Mouse (Mus musculus) limb, embryonic 14.5 days (tissue): ENCODE results near the gene Nr2e3. TPM values are rescaled to one million over a fixed set of nuclear protein-coding genes. Genes with fewer than 3 reads are reported as not detected.

ENCODE experiments used
- ATAC-seq: fragments of 200-750 bp; cut with Nextera tagmentation; 2 replicates; pipeline ENCODE4 v1.8.0; 2017; ENCODE audit warnings: low read depth, moderate number of reproducible peaks, moderate TSS enrichment; ENCODE audit not compliant: low FRiP score
- DNase-seq: peaks from one replicate; pipeline ENCODE4 v3.0.0-alpha.2; 2015; ENCODE audit warnings: low spot score
- H3K27ac ChIP-seq: fragments of 300-500 bp; sonication (generic); replicated peaks from 2 replicates; pipeline ENCODE4 v1.5.1; 2014; ENCODE audit warnings: low read depth, mild to moderate bottlenecking, low read length, moderate library complexity, mixed read lengths
- H3K27me3 ChIP-seq: fragments of 300-500 bp; sonication (generic); 2 replicates; pipeline ENCODE4 v1.6.1; 2014; ENCODE audit warnings: low read length, mixed read lengths; ENCODE audit not compliant: control insufficient read depth, insufficient read depth
- H3K36me3 ChIP-seq: fragments of 300-500 bp; sonication (generic); 2 replicates; pipeline ENCODE4 v1.6.1; 2014; ENCODE audit warnings: mild to moderate bottlenecking, low read length, moderate library complexity, mixed read lengths; ENCODE audit not compliant: control insufficient read depth, insufficient read depth
- H3K4me1 ChIP-seq: fragments of 300-500 bp; sonication (generic); 2 replicates; pipeline ENCODE4 v1.6.1; 2014; ENCODE audit warnings: antibody characterized with exemption, low read length, mixed read lengths; ENCODE audit not compliant: control insufficient read depth, insufficient read depth
- H3K4me2 ChIP-seq: fragments of 300-500 bp; sonication (generic); replicated peaks from 2 replicates; pipeline ENCODE4 v1.6.1; 2014; ENCODE audit warnings: low read depth, mild to moderate bottlenecking, low read length, moderate library complexity; ENCODE audit not compliant: severe bottlenecking
- H3K4me3 ChIP-seq: fragments of 300-500 bp; sonication (generic); replicated peaks from 2 replicates; pipeline ENCODE4 v1.5.1; 2014; ENCODE audit warnings: low read length
- H3K9ac ChIP-seq: fragments of 300-500 bp; sonication (generic); 2 replicates; pipeline ENCODE4 v1.6.1; 2014; ENCODE audit warnings: mild to moderate bottlenecking, low read depth, low read length, moderate library complexity; ENCODE audit not compliant: severe bottlenecking
- H3K9me3 ChIP-seq: fragments of 300-500 bp; sonication (generic); 2 replicates; pipeline ENCODE4 v1.6.1; 2016; ENCODE audit warnings: low read length; ENCODE audit not compliant: control insufficient read depth
- POLR2A ChIP-seq: fragments of 200-500 bp; IDR thresholded peaks from 2 replicates; pipeline ENCODE4 v1.8.0; 2012; ENCODE audit warnings: inconsistent platforms, mild to moderate bottlenecking, moderate library complexity, borderline replicate concordance; ENCODE audit not compliant: insufficient read depth, insufficient read length; ENCODE audit errors: extremely low read depth
- WGBS: fragments of 180-500 bp; shearing (Covaris S2); extraction: QIAGEN DNeasy Blood & Tissue Kit; methylation state at CpG from one replicate; pipeline ENCODE4 v1.1.7; 2014; 5-methylcytosine and 5-hydroxymethylcytosine counted together
- polyA plus RNA-seq, 2 experiments: library from polyadenylated mRNA; depleted of rRNA in 1 of 2; stranded (reverse) in 1 of 2; unstranded in 1 of 2; fragments of >200 nt; fragmentation: Nextera tagmentation in 1 of 2; extraction: Ambion mirVana in 1 of 2; gene quantifications; 2 replicates each; pipeline versions ENCODE4 v1.2.1 to v1.2.3; 2012 to 2014

Nr2e3 gene
- polyA plus RNA-seq, 2 experiments: 2.1 to 2.3 TPM

- Histone ChIP-seq H3K36me3 (peaks cover 36% of the 10 kb centered on the region), H3K4me3 (no peak overlapping the region), H3K27me3 (no peaks in the 10 kb centered on the region), H3K9ac (no peak overlapping the region), H3K27ac (no peak overlapping the region), H3K9me3 (no peaks in the 10 kb centered on the region), H3K4me1 (no peaks in the 10 kb centered on the region), H3K4me2 (no peak overlapping the region)
- DNase-seq: no peak
- no peak for ATAC-seq
- WGBS: 94% methylated on average over 1 of the region's 1 CpGs
- no peak for TF ChIP-seq POLR2A
Observed at GRCm38 (mm10) chr9:59914761-59915160, 45.7 kb downstream of the Nr2e3 start.

DNA sequence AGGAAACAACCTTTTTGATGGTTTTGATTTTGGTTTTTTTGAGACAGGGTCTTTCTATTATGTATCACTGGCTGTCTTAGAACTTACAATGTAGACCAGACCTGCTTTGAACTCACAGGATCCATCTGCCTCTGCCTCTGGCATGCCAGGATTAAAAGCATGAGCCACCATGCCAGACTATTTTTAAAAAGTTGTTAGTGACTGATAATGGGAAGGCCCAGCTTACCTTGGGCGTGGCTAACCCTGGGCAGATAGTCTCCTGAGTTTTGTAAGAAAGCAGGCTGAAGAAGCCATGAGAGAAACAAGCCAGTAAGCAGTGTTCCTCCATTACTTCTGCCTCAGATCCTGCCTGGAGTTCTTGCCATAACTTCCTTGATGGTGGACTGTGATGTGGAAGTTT is 57.1 kb downstream of the Nr2e3 start:
- Histone ChIP-seq H3K4me3 (no peak overlapping the region), H3K36me3 (peaks cover 27% of the 10 kb centered on the region), H3K4me2 (no peak overlapping the region), H3K4me1 (no peaks in the 10 kb centered on the region), H3K27me3 (no peaks in the 10 kb centered on the region), H3K27ac (no peak overlapping the region), H3K9me3 (no peaks in the 10 kb centered on the region), H3K9ac (no peak overlapping the region)
- ATAC-seq: no peak
- no peak for DNase-seq
- no peak for TF ChIP-seq POLR2A
- 94% methylated on average over 1 of the region's 1 CpGs for WGBS

Other genes with a start within 250 kb of the Nr2e3 start
- gene Senp8, start 209.9 kb downstream of the Nr2e3 start, polyA plus RNA-seq (2012; rRNA removed): 5.1 and 6.1 TPM in 2 replicates
- 8.2 and 9.4 TPM in 2 replicates for gene Senp8, start 209.9 kb downstream of the Nr2e3 start, polyA plus RNA-seq (2014; fragmentation: Nextera tagmentation; extraction: Ambion mirVana)
- gene Myo9a, start 209.8 kb downstream of the Nr2e3 start, polyA plus RNA-seq (2012; rRNA removed): 13.6 and 13.9 TPM in 2 replicates
- 19.2 and 20.5 TPM in 2 replicates for gene Myo9a, start 209.8 kb downstream of the Nr2e3 start, polyA plus RNA-seq (2014; fragmentation: Nextera tagmentation; extraction: Ambion mirVana)